Mouse (Mus musculus) hindbrain, embryonic 15.5 days (tissue): ENCODE results near the gene Dexi. TPM values are rescaled to one million over a fixed set of nuclear protein-coding genes. Genes with fewer than 3 reads are reported as not detected.

Experiments
- ATAC-seq: fragments of 200-750 bp; cut with Nextera tagmentation; 2 replicates; pipeline ENCODE4 v1.8.0; 2017; ENCODE audit warnings: low read depth, moderate number of reproducible peaks, moderate TSS enrichment; ENCODE audit not compliant: low FRiP score
- H3K27ac ChIP-seq: fragments of 300-500 bp; sonication (generic); replicated peaks from 2 replicates; pipeline ENCODE4 v1.5.1; 2015; ENCODE audit warnings: mild to moderate bottlenecking, inconsistent platforms
- H3K27me3 ChIP-seq: fragments of 300-500 bp; sonication (generic); 2 replicates; pipeline ENCODE4 v1.6.1; 2015; ENCODE audit warnings: control low read depth, inconsistent platforms
- H3K36me3 ChIP-seq: fragments of 300-500 bp; sonication (generic); 2 replicates; pipeline ENCODE4 v1.6.1; 2015; ENCODE audit warnings: control low read depth, inconsistent platforms
- H3K4me1 ChIP-seq: fragments of 300-500 bp; sonication (generic); replicated peaks from 2 replicates; pipeline ENCODE4 v1.6.1; 2015; ENCODE audit warnings: control low read depth, inconsistent platforms
- H3K4me2 ChIP-seq: fragments of 300-500 bp; sonication (generic); 2 replicates; pipeline ENCODE4 v1.6.1; 2015; ENCODE audit warnings: moderate library complexity, mild to moderate bottlenecking, inconsistent platforms
- H3K4me3 ChIP-seq: fragments of 300-500 bp; sonication (generic); 2 replicates; pipeline ENCODE4 v1.5.1; 2015; ENCODE audit warnings: mild to moderate bottlenecking, inconsistent platforms
- H3K9ac ChIP-seq: fragments of 300-500 bp; sonication (generic); 2 replicates; pipeline ENCODE4 v1.6.1; 2015; ENCODE audit warnings: inconsistent platforms
- H3K9me3 ChIP-seq: fragments of 300-500 bp; sonication (generic); 2 replicates; pipeline ENCODE4 v1.6.1; 2016; ENCODE audit warnings: control low read depth, inconsistent platforms
- WGBS: fragments of 180-500 bp; shearing (Covaris S2); methylation state at CpG from one replicate; pipeline ENCODE4 v1.1.7; 2015; 5-methylcytosine and 5-hydroxymethylcytosine counted together
- polyA plus RNA-seq: library from polyadenylated mRNA; unstranded; fragments of >200 nt; fragmentation: Nextera tagmentation; extraction: Ambion mirVana; gene quantifications from 2 replicates; pipeline ENCODE4 v1.2.1, GENCODE M21; 2015

The Dexi gene
- polyA plus RNA-seq, 1 experiment from 2014 or later = 19.3 TPM

GRCm38 (mm10) chr16:10467391-10468107, 75.3 kb downstream of the Dexi start:
- no peak overlapping the region for H3K4me2 ChIP-seq
- no peak for ATAC-seq
- H3K27ac ChIP-seq = no peak overlapping the region
- no peaks in the 10 kb centered on the region for H3K4me1 ChIP-seq
- 41% methylated on average over 11 of the region's 11 CpGs for WGBS
- H3K4me3 ChIP-seq = no peak overlapping the region
- no peaks in the 10 kb centered on the region for H3K36me3 ChIP-seq
- no peaks in the 10 kb centered on the region for H3K9me3 ChIP-seq
- no peak overlapping the region for H3K9ac ChIP-seq
- H3K27me3 ChIP-seq = no peaks in the 10 kb centered on the region

- Histone ChIP-seq H3K4me3 (no peak overlapping the region), H3K4me2 (no peak overlapping the region), H3K9ac (no peak overlapping the region), H3K4me1 (no peaks in the 10 kb centered on the region), H3K27me3 (no peaks in the 10 kb centered on the region), H3K27ac (no peak overlapping the region), H3K36me3 (no peaks in the 10 kb centered on the region), H3K9me3 (no peaks in the 10 kb centered on the region)
- ATAC-seq = no peak
- 44% methylated on average over 4 of the region's 4 CpGs for WGBS
These were observed 77.7 kb downstream of the Dexi start for GRCm38 (mm10) chr16:10465011-10465681.

GRCm38 (mm10) chr16:10461178-10461577, 81.7 kb downstream of the Dexi start:
- H3K27ac ChIP-seq = no peak overlapping the region
- H3K9ac ChIP-seq = no peak overlapping the region
- no peak overlapping the region for H3K4me2 ChIP-seq
- no peaks in the 10 kb centered on the region for H3K27me3 ChIP-seq
- WGBS = 89% methylated on average over 2 of the region's 2 CpGs
- no peak overlapping the region for H3K4me3 ChIP-seq
- no peak for ATAC-seq
- H3K4me1 ChIP-seq = no peaks in the 10 kb centered on the region
- H3K36me3 ChIP-seq = no peaks in the 10 kb centered on the region
- no peaks in the 10 kb centered on the region for H3K9me3 ChIP-seq

DNA sequence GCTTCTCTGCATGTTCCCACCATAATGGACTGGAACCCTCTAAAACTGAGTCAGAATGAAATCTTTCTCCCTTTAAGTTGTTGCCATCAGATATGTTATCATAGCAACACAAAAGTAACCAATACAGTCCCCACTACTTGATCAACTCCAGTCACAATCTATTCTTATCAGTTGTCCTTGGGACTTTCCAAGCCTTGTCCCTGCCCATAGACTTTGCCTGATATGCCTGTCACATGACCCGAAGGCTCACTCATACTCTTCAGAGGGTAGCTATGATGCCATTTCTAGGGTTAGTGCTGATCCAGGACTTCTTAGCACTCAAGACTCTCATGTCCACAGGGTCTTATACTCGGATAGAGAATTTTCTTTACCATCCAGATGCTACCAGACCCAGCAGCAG, 82.7 kb downstream of the Dexi start:
- Histone ChIP-seq H3K4me2 (no peak overlapping the region), H3K27me3 (no peaks in the 10 kb centered on the region), H3K4me1 (no peaks in the 10 kb centered on the region), H3K9me3 (no peaks in the 10 kb centered on the region), H3K36me3 (no peaks in the 10 kb centered on the region), H3K9ac (no peak overlapping the region), H3K27ac (no peak overlapping the region), H3K4me3 (no peak overlapping the region)
- no peak for ATAC-seq
- 79% methylated on average over 2 of the region's 2 CpGs for WGBS

DNA sequence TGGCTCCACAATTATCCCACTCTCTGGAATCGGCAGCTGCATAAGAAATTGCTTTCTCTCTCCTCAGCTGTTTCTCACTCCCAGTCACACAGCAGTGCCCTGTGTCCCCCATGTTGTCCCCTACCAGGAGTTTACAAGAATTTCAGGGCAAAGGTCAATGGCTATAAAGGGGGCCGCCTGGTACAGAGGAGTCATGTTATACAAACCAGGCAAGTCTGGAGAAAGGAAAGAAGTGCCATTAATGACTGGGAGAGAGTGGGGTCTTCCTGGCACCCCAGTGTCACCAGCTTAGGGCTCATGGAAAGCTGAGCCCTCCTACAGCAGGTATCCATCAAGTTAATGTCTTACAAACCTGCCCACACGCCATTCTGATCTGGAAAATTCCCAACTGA, 88.3 kb downstream of the Dexi start:
- no peak overlapping the region for H3K4me3 ChIP-seq
- no peak overlapping the region for H3K27ac ChIP-seq
- H3K27me3 ChIP-seq = no peaks in the 10 kb centered on the region
- peaks cover 5% of the 10 kb centered on the region for H3K4me1 ChIP-seq
- no peak for ATAC-seq
- no peaks in the 10 kb centered on the region for H3K9me3 ChIP-seq
- H3K9ac ChIP-seq = no peak overlapping the region
- no peak overlapping the region for H3K4me2 ChIP-seq
- WGBS = 68% methylated on average over 3 of the region's 3 CpGs
- no peaks in the 10 kb centered on the region for H3K36me3 ChIP-seq

DNA sequence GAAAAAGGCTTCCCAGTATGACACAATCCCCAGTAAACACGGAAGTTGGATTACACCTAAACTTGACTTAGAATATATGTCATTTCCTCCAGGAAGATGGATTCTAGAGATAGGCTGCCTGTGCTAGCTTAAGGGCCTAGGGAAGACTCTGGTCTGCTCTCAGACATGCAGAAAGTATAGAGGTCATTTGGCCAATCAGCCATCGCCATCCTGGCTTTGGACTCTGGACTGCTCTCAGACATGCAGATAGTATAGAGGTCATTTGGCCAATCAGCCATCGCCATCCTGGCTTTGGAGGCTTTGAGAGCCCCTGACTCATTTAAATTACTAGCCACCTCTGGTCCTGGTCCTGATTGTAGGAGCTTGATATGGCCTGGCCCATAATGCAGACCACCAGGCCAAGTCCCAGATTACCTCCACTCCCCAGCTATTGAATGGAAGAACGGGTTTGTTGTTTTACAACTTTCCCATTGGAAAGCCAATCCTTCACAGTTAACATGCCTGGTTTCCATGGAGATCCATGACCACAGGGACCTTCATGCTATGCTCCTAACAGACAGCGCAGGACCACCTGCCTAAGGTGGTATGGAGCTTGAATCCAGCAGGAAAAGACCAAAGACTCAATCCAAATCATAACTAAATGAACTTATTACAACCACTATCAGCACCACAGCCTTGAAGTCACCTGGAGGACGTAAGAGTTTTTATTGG, 88.8 kb downstream of the Dexi start:
- Histone ChIP-seq H3K9ac (no peak overlapping the region), H3K4me2 (no peak overlapping the region), H3K27me3 (no peaks in the 10 kb centered on the region), H3K4me3 (no peak overlapping the region), H3K9me3 (no peaks in the 10 kb centered on the region), H3K36me3 (no peaks in the 10 kb centered on the region), H3K4me1 (peaks cover 5% of the 10 kb centered on the region), H3K27ac (no peak overlapping the region)
- WGBS = 77% methylated on average over 6 of the region's 6 CpGs
- ATAC-seq = no peak

Other genes starting within 250 kb of the Dexi start
- 18.3 and 18.8 TPM in 2 replicates for gene Emp2, start 229.1 kb downstream of the Dexi start, polyA plus RNA-seq
- gene Tekt5, start 147.6 kb downstream of the Dexi start, polyA plus RNA-seq = 17.9 and 18.2 TPM in 2 replicates
- 45.5 and 48.2 TPM in 2 replicates for gene Nubp1, start 131.1 kb downstream of the Dexi start, polyA plus RNA-seq
- 46.6 and 49.7 TPM in 2 replicates for gene Tvp23a, start 95.7 kb downstream of the Dexi start, polyA plus RNA-seq
- 0.37 and 0.52 TPM in 2 replicates for gene Ciita, start 63.0 kb downstream of the Dexi start, polyA plus RNA-seq
- 66.2 and 70.2 TPM in 2 replicates for gene Clec16a, start 2.3 kb upstream of the Dexi start, polyA plus RNA-seq
- gene Socs1, start 242.5 kb upstream of the Dexi start, polyA plus RNA-seq = 5.0 and 5.4 TPM in 2 replicates
- gene Tnp2, start 245.6 kb upstream of the Dexi start, polyA plus RNA-seq = not detected in 2 replicates
- not detected in 2 replicates for gene Prm3, start 247.9 kb upstream of the Dexi start, polyA plus RNA-seq